Mouse (Mus musculus): ENCODE results near the gene Zfp239. TPM values are rescaled to one million over a fixed set of nuclear protein-coding genes. Genes with fewer than 3 reads are reported as not detected.

Gene Zfp239
- polyA plus RNA-seq, 1 experiment, result 0.36 TPM

- no peaks in the 10 kb centered on the region; the same call in none of the 2 replicates for H3K4me1 ChIP-seq (ENCODE audit: control insufficient read depth, insufficient read depth, insufficient read length, low read length)
- no peak overlapping the region for H3K4me3 ChIP-seq (ENCODE audit: insufficient read depth, low read depth, low read length)
- no peak overlapping the region for H3K27ac ChIP-seq (replicated peaks; ENCODE audit: low read depth, low read length)
Observed at GRCm38 (mm10) chr6:117890257-117890656, 28.4 kb downstream of the Zfp239 start.

- no peak overlapping the region for H3K4me3 ChIP-seq (ENCODE audit: insufficient read depth, low read depth, low read length)
- H3K27ac ChIP-seq (replicated peaks; ENCODE audit: low read depth, low read length), result peak overlapping the region; percentile 38
- H3K4me1 ChIP-seq (ENCODE audit: control insufficient read depth, insufficient read depth, insufficient read length, low read length), result no peaks in the 10 kb centered on the region; the same call in none of the 2 replicates
Observed at GRCm38 (mm10) chr6:117891369-117892160, 29.7 kb downstream of the Zfp239 start.

GRCm38 (mm10) chr6:117892386-117892785 lies 30.5 kb downstream of the Zfp239 start:
- no peak overlapping the region for H3K4me3 ChIP-seq (ENCODE audit: insufficient read depth, low read depth, low read length)
- H3K27ac ChIP-seq (replicated peaks; ENCODE audit: low read depth, low read length), result peak overlapping the region; percentile 20; the same call in 1 of the 2 replicates
- H3K4me1 ChIP-seq (ENCODE audit: control insufficient read depth, insufficient read depth, insufficient read length, low read length), result no peaks in the 10 kb centered on the region; the same call in none of the 2 replicates

- no peaks in the 10 kb centered on the region; the same call in none of the 2 replicates for H3K4me1 ChIP-seq (ENCODE audit: control insufficient read depth, insufficient read depth, insufficient read length, low read length)
- no peak overlapping the region for H3K27ac ChIP-seq (replicated peaks; ENCODE audit: low read depth, low read length)
- H3K4me3 ChIP-seq (ENCODE audit: insufficient read depth, low read depth, low read length), result no peak overlapping the region
Observed at GRCm38 (mm10) chr6:117893435-117893834, 31.5 kb downstream of the Zfp239 start.

DNA sequence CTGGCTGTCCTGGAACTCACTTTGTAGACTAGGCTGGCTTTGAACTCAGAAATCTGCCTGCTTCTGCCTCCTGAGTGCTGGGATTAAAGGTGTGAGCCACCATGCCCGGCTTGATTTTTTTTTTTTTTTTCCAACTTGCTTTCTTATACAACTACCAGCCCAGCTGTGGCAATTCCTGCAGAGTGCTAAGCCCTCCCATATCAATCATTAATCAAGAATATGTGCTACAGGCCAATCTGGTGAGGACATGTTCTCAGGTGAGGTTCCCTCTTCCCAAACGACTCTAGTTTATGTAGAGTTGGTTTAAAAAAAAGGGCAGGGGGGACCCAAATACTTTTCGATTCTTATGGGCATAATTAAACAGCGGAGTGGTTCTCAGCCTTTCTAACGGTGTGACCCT lies 35.9 kb downstream of the Zfp239 start:
- no peaks in the 10 kb centered on the region for H3K4me1 ChIP-seq (ENCODE audit: control insufficient read depth, insufficient read depth, insufficient read length, low read length)
- no peak overlapping the region for H3K27ac ChIP-seq (replicated peaks; ENCODE audit: low read depth, low read length)
- no peak overlapping the region for H3K4me3 ChIP-seq (ENCODE audit: insufficient read depth, low read depth, low read length)

- H3K27ac ChIP-seq (replicated peaks; ENCODE audit: low read depth, low read length), result no peak within 1 kb of the TSS
Observed at GRCm38 (mm10) chr6:117900126-117901080, 38.5 kb downstream of the Zfp239 start, which contains the start of gene Hnrnpf. Gene Hnrnpf, plus strand, starts transcription at chr6:117900324.

DNA sequence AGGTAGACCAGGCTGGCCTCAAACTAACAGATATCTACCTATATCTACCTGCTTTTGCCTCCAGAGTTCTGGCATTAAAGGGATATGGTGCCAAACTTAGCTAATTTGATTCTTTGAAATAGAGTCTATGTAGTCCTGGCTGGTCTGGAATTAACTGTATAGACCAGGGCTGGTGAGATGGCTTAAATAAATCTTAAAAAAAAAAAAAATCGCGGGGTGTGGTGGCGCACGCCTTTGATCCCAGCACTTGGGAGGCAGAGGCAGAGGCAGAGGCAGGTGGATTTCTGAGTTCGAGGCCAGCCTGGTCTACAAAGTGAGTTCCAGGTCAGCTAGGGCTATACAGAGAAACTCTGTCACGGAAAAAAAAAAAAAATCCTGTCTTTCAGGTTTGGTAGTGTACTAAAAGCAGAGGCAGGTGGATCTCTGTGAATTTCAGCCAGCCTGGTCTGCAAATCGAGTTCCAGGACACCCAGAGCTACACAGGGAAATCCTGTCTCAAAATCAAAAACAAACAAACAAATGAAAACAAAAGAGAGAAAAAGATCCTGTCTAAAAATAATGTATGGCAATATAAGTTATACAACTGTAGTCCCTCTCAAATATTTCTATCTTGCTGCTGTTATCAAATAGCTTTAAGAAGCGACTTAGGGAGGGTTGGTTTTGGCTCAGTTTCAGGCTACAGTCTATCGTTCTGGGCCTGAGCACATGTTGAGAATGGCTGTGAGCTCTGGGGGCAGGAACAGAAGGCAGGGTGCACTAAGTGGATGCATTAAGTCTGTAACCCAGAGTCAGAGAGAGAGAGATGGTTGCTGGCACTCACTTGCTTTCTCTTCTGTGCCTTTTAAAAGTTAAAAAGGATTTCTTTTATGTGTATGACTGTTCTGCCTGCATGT lies 39.9 kb downstream of the Zfp239 start:
- Histone ChIP-seq H3K27ac (replicated peaks; ENCODE audit: low read depth, low read length) (no peak overlapping the region), H3K4me3 (ENCODE audit: insufficient read depth, low read depth, low read length) (no peak overlapping the region), H3K4me1 (ENCODE audit: control insufficient read depth, insufficient read depth, insufficient read length, low read length) (peaks cover 5% of the 10 kb centered on the region; the same call in 1 of the 2 replicates)

More at GRCm38 (mm10) chr6:117900126-117901080, 38.5 kb downstream of the Zfp239 start, which contains the start of gene Hnrnpf:
- Histone ChIP-seq H3K4me3 (ENCODE audit: insufficient read depth, low read depth, low read length) (no peak within 1 kb of the TSS), H3K4me1 (ENCODE audit: control insufficient read depth, insufficient read depth, insufficient read length, low read length) (peaks cover 3% of the 10 kb centered on the region; the same call in 1 of the 2 replicates)

- Histone ChIP-seq H3K4me1 (ENCODE audit: control insufficient read depth, insufficient read depth, insufficient read length, low read length) (peaks cover 5% of the 10 kb centered on the region; the same call in 1 of the 2 replicates), H3K27ac (replicated peaks; ENCODE audit: low read depth, low read length) (no peak overlapping the region), H3K4me3 (ENCODE audit: insufficient read depth, low read depth, low read length) (no peak overlapping the region)
Observed at GRCm38 (mm10) chr6:117902556-117902955, 40.7 kb downstream of the Zfp239 start.

GRCm38 (mm10) chr6:117903836-117904235 lies 41.9 kb downstream of the Zfp239 start:
- no peak overlapping the region for H3K27ac ChIP-seq (replicated peaks; ENCODE audit: low read depth, low read length)
- H3K4me3 ChIP-seq (ENCODE audit: insufficient read depth, low read depth, low read length), result no peak overlapping the region
- H3K4me1 ChIP-seq (ENCODE audit: control insufficient read depth, insufficient read depth, insufficient read length, low read length), result peaks cover 6% of the 10 kb centered on the region; the same call in 1 of the 2 replicates

DNA sequence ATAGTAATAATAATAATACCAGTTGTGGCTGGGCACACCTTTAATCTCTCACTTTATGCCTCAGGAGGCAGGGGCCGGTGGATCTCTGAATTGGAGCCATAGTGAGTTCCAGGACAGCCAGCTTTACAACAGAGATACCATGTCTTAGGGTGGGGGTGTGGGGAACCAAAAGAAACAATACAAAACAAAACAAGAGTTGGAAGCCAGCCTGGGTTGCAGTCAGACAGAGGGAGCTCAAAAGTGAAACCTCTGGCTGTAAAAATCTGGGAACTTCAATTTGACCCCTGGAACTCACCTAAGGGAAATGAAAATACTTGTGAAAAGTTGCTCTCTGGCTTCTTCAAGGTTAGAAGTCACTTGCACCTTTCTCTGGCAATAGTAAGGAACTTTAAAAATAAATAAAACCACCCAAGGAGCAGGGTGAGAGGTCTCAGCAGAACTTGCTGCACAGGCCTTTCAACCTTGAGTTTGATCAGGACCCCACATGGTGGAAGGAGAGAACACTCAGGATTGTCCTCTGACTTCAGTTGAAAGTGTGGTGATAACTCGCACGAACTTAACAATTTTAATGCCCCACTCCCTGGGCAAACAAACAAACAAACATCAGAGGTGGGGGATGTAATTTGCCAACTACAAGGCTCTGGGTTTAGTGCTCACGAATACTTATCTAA lies 43.5 kb downstream of the Zfp239 start:
- H3K4me1 ChIP-seq (ENCODE audit: control insufficient read depth, insufficient read depth, insufficient read length, low read length), result peaks cover 13% of the 10 kb centered on the region; the same call in 1 of the 2 replicates
- H3K27ac ChIP-seq (replicated peaks; ENCODE audit: low read depth, low read length), result peak overlapping the region; percentile 81
- peak overlapping the region; percentile 74 for H3K4me3 ChIP-seq (ENCODE audit: insufficient read depth, low read depth, low read length)

DNA sequence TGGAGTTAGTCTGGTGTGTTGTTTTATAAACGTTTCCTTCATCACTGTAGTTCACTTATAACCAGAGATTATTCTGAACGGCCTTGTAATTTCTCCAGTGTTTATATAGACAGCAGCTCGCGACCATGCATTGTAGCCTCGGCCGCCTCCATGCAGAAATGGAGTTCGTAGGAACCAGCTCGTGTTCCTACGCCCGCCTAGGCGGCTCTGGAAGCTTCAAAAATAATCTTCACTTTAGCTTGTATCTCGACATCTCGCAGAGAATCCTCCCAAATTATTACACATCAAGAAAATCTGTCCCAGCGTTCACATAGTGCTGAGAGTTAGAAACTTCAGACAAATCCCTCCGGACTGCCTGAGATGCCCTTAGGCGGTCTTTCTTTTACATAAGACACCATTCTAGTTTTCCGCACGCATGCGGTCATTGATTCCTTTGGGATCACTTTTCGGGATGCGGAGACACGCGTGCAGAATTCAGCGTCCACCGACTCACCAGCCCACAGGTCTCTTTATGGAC lies 44.2 kb downstream of the Zfp239 start:
- H3K27ac ChIP-seq (replicated peaks; ENCODE audit: low read depth, low read length), result peak overlapping the region; percentile 81
- H3K4me1 ChIP-seq (ENCODE audit: control insufficient read depth, insufficient read depth, insufficient read length, low read length), result peaks cover 13% of the 10 kb centered on the region; the same call in 1 of the 2 replicates
- H3K4me3 ChIP-seq (ENCODE audit: insufficient read depth, low read depth, low read length), result peak overlapping the region; percentile 74

DNA sequence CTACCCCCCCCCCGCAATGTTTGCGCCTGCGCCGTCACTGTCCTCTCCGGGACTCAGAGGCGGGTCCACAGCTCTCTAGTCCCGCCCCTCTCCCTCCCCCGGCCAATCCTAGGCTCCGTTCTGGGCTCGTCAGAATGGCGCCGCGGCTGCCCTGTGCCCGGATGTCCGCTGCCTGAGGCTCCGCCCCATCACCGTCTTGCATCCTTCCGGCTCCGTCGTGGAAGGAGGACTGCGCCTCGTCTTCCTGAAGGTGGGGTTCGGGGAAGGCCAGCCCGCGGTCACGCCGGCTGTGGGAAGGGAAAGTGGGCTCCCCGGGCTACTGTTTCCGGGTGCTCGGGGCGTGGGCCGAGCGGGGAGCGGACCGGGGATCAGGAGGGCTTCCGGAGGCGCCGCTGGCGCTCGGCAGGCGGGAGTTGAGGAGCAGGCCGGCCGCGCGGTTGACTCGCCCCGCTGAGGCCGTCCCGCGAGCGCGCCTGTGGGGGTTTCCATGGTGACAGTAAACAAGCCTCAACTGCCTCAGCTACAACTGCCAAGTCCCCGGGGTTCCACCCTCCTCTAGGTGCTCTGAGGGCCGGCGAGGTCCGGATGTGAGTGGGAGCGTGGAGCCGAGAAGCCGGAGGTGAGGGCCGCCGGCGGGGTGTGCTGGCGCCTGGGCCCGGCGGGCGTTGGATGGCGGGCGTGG lies 44.8 kb downstream of the Zfp239 start:
- H3K4me3 ChIP-seq (ENCODE audit: insufficient read depth, low read depth, low read length), result peak overlapping the region; percentile 82
- H3K4me1 ChIP-seq (ENCODE audit: control insufficient read depth, insufficient read depth, insufficient read length, low read length), result peaks cover 13% of the 10 kb centered on the region; the same call in 1 of the 2 replicates
- peak overlapping the region; percentile 93 for H3K27ac ChIP-seq (replicated peaks; ENCODE audit: low read depth, low read length)

All from brown adipose tissue, adult 24 weeks (tissue).